Mouse (Mus musculus) intestine, embryonic 16.5 days (tissue): Measurements from ENCODE around the gene Kif20b. TPM values are rescaled to one million over a fixed set of nuclear protein-coding genes. Genes with fewer than 3 reads are reported as not detected.

Experiments
- ATAC-seq: fragments of 200-750 bp; cut with Nextera tagmentation; 2 replicates; pipeline ENCODE4 v1.8.0; 2017; ENCODE audit warnings: moderate TSS enrichment, moderate library complexity
- H3K27ac ChIP-seq: fragments of 300-500 bp; sonication (generic); 2 replicates; pipeline ENCODE4 v1.5.1; 2014; ENCODE audit warnings: mild to moderate bottlenecking, low read length
- H3K27me3 ChIP-seq: fragments of 300-500 bp; sonication (generic); replicated peaks from 2 replicates; pipeline ENCODE4 v1.6.1; 2014; ENCODE audit warnings: low read length, control low read depth, mixed read lengths; ENCODE audit not compliant: control insufficient read depth, insufficient read depth
- H3K36me3 ChIP-seq: fragments of 300-500 bp; sonication (generic); 2 replicates; pipeline ENCODE4 v1.6.1; 2014; ENCODE audit warnings: low read length, control low read depth; ENCODE audit not compliant: control insufficient read depth, insufficient read depth
- H3K4me1 ChIP-seq: fragments of 300-500 bp; sonication (generic); 2 replicates; pipeline ENCODE4 v1.6.1; 2014; ENCODE audit warnings: low read length, control low read depth, mixed read lengths; ENCODE audit not compliant: control insufficient read depth, insufficient read depth
- H3K4me2 ChIP-seq: fragments of 300-500 bp; sonication (generic); 2 replicates; pipeline ENCODE4 v1.6.1; 2014; ENCODE audit warnings: low read depth, low read length, control low read depth
- H3K4me3 ChIP-seq: fragments of 300-500 bp; sonication (generic); 2 replicates; pipeline ENCODE4 v1.5.1; 2014; ENCODE audit warnings: mild to moderate bottlenecking, low read length
- H3K9ac ChIP-seq: fragments of 300-500 bp; sonication (generic); 2 replicates; pipeline ENCODE4 v1.6.1; 2014; ENCODE audit warnings: low read depth, low read length
- H3K9me3 ChIP-seq: fragments of 300-500 bp; sonication (generic); 2 replicates; pipeline ENCODE4 v1.6.1; 2016; ENCODE audit warnings: low read length, control low read depth; ENCODE audit not compliant: control insufficient read depth
- WGBS: fragments of 180-500 bp; shearing (Covaris S2); extraction: QIAGEN DNeasy Blood & Tissue Kit; methylation state at CpG from one replicate; pipeline ENCODE4 v1.1.7; 2014; 5-methylcytosine and 5-hydroxymethylcytosine counted together
- polyA plus RNA-seq: library from polyadenylated mRNA; unstranded; fragments of >200 nt; fragmentation: Nextera tagmentation; extraction: Ambion mirVana; gene quantifications from 2 replicates; pipeline ENCODE4 v1.2.1, GENCODE M21; 2015

The Kif20b gene
- polyA plus RNA-seq, 1 experiment from 2014 or later = 48.4 TPM

DNA sequence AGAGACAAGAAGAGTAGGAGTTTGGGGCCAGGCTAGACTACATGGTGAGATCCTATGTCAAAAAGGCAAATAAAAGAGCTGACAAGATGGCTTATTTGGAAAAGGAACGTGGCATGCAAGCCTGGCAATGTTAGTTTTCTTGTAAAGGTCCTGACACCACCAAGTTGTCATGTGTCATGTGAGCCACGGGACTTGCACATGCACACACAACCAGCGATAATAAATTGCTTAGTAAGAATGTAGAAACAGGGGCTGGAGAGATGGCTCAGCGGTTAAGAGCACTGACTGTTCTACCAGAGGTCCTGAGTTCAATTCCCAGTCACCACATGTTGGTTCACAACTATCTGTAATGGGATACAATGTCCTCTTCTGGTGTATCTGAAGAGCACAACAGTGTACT is 35.8 kb upstream of the Kif20b start:
- Histone ChIP-seq H3K9me3 (no peaks in the 10 kb centered on the region), H3K4me2 (no peak overlapping the region), H3K27me3 (no peaks in the 10 kb centered on the region), H3K4me3 (no peak overlapping the region), H3K9ac (no peak overlapping the region), H3K36me3 (no peaks in the 10 kb centered on the region), H3K27ac (no peak overlapping the region), H3K4me1 (no peaks in the 10 kb centered on the region)
- 83% methylated on average over 4 of the region's 4 CpGs for WGBS
- ATAC-seq = no peak

DNA sequence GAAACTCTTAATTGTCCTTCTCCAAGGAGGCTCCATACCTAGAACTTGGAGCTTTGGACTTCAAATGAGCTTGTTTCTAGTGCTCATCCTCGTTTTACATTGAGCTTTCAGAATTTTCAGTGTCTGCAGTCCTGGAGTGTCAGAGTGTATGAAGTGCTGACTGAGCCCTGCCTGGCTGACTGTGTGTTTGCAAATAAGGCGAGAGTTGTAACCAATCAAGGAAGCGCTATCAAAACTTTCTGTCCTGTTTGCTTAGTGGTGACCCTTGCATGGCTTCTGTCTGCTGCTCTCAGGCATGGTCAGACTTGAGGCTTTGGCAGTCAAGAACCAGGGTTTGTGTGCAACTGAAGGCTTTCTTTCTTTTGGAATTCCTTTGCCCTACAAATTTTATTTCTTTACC is 31.2 kb upstream of the Kif20b start:
- Histone ChIP-seq H3K27ac (no peak overlapping the region), H3K9ac (no peak overlapping the region), H3K9me3 (no peaks in the 10 kb centered on the region), H3K4me1 (no peaks in the 10 kb centered on the region), H3K4me3 (no peak overlapping the region), H3K27me3 (no peaks in the 10 kb centered on the region), H3K36me3 (no peaks in the 10 kb centered on the region), H3K4me2 (no peak overlapping the region)
- no peak for ATAC-seq
- 53% methylated on average over 3 of the region's 3 CpGs for WGBS

DNA sequence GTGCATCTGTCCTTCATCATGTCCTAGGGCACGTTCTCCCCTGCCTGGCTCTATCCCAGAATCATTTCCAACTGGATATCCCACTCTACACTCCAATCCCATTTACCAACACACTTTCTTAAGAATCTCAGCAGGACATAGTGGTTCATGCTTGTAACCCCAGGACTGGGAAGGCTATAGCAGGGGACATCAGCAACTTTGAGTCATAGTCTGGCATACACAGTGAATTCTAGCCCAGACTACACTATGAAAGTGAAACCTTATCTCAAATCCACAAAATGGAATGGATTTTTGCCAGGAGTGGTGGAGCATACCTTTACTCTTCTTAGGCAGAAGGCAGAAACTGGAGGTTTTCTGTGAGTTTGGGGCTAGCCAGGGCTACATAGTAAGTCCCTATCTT is 30.6 kb upstream of the Kif20b start:
- WGBS = 89% methylated on average over 1 of the region's 1 CpGs
- no peak overlapping the region for H3K4me3 ChIP-seq
- no peak overlapping the region for H3K9ac ChIP-seq
- no peak overlapping the region for H3K27ac ChIP-seq
- H3K4me1 ChIP-seq = no peaks in the 10 kb centered on the region
- H3K9me3 ChIP-seq = no peaks in the 10 kb centered on the region
- no peak for ATAC-seq
- H3K36me3 ChIP-seq = no peaks in the 10 kb centered on the region
- H3K27me3 ChIP-seq = no peaks in the 10 kb centered on the region
- no peak overlapping the region for H3K4me2 ChIP-seq

DNA sequence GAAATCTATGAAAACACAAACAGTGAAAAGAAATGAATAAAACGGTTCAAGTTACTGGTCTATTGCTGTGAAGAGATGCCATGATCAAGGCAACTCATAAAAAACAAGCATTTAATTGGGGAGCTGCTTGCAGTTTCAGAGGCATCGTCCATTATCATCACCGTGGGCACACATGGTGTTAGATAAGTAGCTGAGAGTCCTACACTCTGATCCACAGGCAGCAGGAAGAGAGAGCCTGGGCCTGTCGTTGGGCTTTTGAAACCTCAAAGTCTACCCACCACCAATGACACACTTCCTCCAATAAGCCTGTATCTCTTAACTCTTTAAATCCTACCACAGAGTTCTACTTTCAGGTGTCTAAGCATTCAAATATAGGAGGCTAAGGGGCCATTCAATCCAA is 27.1 kb upstream of the Kif20b start:
- 81% methylated on average over 4 of the region's 4 CpGs for WGBS
- Histone ChIP-seq H3K4me1 (no peaks in the 10 kb centered on the region), H3K4me3 (no peak overlapping the region), H3K9ac (no peak overlapping the region), H3K9me3 (no peaks in the 10 kb centered on the region), H3K36me3 (no peaks in the 10 kb centered on the region), H3K27ac (no peak overlapping the region), H3K4me2 (no peak overlapping the region), H3K27me3 (no peaks in the 10 kb centered on the region)
- no peak for ATAC-seq

DNA sequence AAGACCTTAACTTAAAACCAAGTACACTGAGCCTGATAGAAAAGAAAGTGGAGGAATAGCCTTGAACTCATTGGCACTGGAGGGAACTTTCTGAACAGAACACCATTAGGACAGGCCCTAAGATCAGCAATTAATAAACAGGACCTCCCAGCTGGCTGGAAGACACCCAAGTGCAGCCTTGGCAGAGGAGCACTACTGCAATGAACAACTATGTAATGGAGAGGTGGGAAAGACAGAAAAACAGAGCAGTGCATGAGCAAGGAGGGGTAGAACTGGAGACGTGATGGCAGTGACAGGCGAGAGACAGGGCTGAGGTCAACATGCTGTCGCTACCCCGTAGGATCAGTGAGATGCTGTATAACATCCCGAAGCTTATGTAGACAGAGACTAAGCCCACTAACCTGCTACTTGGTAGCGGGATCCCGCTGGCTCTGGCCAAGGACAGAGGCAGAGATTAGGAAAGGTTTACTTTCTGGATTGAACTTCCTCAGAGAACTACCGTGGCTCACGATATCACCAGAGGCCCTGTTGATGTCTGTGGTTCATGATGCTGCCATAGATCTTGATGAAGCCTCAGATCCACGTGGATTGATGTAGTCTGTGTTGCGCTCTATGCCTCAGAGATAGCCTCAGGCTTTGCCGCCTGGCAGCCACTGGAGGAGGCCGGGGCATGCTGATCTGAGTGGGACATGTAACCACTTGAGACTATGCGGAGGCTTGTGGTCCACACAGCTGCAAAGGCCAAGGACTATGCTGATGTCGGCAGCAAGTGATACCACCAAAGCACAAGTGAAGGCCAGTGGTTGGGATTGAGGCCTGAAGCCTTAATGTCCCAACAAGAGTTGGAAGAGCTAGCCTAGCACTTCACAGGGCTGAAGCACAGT is 24.8 kb upstream of the Kif20b start:
- Histone ChIP-seq H3K4me3 (no peak overlapping the region), H3K27me3 (no peaks in the 10 kb centered on the region), H3K4me1 (no peaks in the 10 kb centered on the region), H3K36me3 (no peaks in the 10 kb centered on the region), H3K9ac (no peak overlapping the region), H3K9me3 (no peaks in the 10 kb centered on the region), H3K4me2 (no peak overlapping the region), H3K27ac (no peak overlapping the region)
- 86% methylated on average over 15 of the region's 15 CpGs for WGBS
- ATAC-seq = no peak

DNA sequence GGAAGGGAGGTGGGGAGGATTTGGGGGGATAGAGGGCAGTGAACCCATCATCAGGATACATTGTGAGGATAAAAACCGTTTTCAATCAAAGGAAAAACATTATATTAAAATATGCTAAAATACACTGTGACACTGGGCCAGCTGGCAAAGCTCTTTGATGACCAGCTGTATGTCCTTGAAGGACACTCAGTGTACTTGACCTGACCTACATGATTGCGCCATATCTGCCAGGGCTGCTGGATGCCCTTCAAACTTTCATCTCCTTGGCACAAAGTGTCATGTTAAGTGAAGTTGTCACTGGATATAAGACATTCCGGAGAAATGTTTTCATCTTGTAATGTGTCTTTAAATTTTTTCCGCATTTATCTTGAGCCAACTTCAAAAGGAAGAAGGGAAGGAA is 23.2 kb upstream of the Kif20b start:
- Histone ChIP-seq H3K4me2 (no peak overlapping the region), H3K4me3 (no peak overlapping the region), H3K36me3 (no peaks in the 10 kb centered on the region), H3K4me1 (no peaks in the 10 kb centered on the region), H3K27me3 (no peaks in the 10 kb centered on the region), H3K9ac (no peak overlapping the region), H3K9me3 (no peaks in the 10 kb centered on the region; the same call in 1 of the 2 replicates), H3K27ac (no peak overlapping the region)
- no peak for ATAC-seq
- 85% methylated on average over 4 of the region's 4 CpGs for WGBS

DNA sequence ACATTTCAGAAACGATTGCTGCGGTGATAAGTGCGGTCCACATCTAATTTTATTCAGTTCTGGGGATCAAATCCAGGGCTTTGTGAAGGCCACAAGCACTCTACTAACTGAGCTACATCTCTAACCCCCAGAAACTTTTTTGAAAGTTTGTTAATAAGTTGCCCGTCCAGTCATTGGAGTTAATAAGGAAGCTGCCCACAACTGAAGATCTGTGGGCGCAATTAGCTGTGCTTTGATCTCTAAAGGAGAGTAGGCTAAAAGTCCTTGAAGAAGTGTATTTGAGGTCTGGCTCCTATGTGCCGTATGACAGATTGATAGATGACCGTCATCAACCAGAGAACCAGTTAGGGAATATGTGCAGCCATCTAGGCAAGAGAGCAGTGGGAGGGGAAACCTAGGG is 20.9 kb upstream of the Kif20b start:
- ATAC-seq = no peak
- Histone ChIP-seq H3K36me3 (no peaks in the 10 kb centered on the region), H3K27ac (no peak overlapping the region), H3K27me3 (no peaks in the 10 kb centered on the region), H3K4me1 (no peaks in the 10 kb centered on the region), H3K9ac (no peak overlapping the region), H3K9me3 (no peaks in the 10 kb centered on the region; the same call in 1 of the 2 replicates), H3K4me3 (no peak overlapping the region), H3K4me2 (no peak overlapping the region)
- 86% methylated on average over 7 of the region's 7 CpGs for WGBS

DNA sequence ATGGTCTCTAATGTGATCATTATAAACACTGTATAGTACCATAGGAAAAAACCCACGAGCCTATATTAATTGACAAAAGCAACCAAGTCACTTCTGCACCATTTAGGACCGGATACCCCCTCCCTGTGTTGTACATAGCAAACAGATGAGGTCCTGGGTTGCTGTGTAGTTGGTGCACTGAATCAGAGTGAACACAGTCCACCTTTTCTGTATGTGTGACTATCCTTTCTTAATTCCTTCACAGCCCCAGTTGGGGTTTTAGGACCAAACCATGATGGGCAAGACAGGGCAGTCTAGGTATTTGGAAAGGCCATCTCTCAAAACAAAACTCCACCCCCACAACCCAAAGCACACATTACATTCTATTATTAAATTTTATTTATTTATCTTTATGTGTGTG is 20.4 kb upstream of the Kif20b start:
- H3K27ac ChIP-seq = no peak overlapping the region
- no peaks in the 10 kb centered on the region for H3K27me3 ChIP-seq
- no peak overlapping the region for H3K4me2 ChIP-seq
- no peaks in the 10 kb centered on the region for H3K36me3 ChIP-seq
- no peak overlapping the region for H3K9ac ChIP-seq
- no peak for ATAC-seq
- no peak overlapping the region for H3K4me3 ChIP-seq
- H3K9me3 ChIP-seq = no peaks in the 10 kb centered on the region; the same call in 1 of the 2 replicates
- no peaks in the 10 kb centered on the region for H3K4me1 ChIP-seq
- 79% methylated on average over 2 of the region's 2 CpGs for WGBS

DNA sequence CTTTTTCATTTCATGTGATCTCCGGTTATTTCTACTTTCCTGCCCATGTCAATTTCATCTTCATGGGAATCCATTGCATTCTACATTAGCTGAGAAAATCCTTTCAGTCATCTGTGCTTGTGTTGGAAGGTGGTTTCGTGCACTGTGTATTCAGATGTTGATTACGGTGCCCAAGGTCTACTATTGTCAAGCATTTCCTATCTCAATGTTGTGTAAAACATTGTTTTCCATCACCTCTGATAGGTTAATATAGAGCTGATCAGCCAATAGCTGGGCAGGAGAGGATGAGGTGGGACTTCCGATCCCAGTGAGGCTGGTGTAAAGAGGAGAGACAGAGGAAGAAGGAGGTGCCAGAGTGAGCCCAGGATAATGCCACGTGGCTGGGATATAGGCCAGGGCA is 18.1 kb upstream of the Kif20b start:
- H3K9ac ChIP-seq = no peak overlapping the region
- no peaks in the 10 kb centered on the region for H3K27me3 ChIP-seq
- ATAC-seq = no peak
- H3K4me3 ChIP-seq = no peak overlapping the region
- 81% methylated on average over 5 of the region's 5 CpGs for WGBS
- no peaks in the 10 kb centered on the region for H3K4me1 ChIP-seq
- H3K36me3 ChIP-seq = no peaks in the 10 kb centered on the region
- H3K27ac ChIP-seq = no peak overlapping the region
- H3K4me2 ChIP-seq = no peak overlapping the region
- no peaks in the 10 kb centered on the region; the same call in 1 of the 2 replicates for H3K9me3 ChIP-seq

DNA sequence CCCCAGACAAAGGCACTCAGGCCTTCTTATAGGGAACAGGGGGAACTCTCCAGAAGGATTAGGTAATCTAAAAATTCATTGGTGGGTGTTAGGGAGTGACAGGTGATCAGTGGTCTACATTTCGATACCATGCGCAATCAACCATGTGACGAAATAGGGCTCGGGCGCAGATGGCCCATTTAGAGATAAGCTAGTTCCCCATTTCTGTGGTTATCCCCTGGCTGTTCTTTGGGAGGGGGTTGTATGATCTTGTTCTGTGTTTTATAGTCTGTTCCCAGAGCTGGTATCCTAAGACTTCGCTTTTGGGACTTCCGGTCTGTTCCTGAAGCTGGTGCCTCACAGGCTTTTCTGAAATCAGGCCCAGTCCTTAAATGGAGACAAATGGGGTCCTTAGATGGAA is 16.7 kb upstream of the Kif20b start:
- WGBS = 97% methylated on average over 7 of the region's 7 CpGs
- Histone ChIP-seq H3K36me3 (no peaks in the 10 kb centered on the region), H3K27ac (no peak overlapping the region), H3K4me1 (no peaks in the 10 kb centered on the region), H3K9me3 (no peaks in the 10 kb centered on the region; the same call in 1 of the 2 replicates), H3K9ac (no peak overlapping the region), H3K27me3 (no peaks in the 10 kb centered on the region), H3K4me3 (no peak overlapping the region), H3K4me2 (no peak overlapping the region)
- no peak for ATAC-seq
